Mouse (Mus musculus): Measurements from ENCODE around the gene Smg6. TPM values are rescaled to one million over a fixed set of nuclear protein-coding genes. Genes with fewer than 3 reads are reported as not detected.
A peak's percentile ranks its signal among the peaks of the same experiment; 100 is the strongest.

Gene Smg6
- polyA plus RNA-seq, 1 experiment from 2014 or later: 19.8 TPM

DNA sequence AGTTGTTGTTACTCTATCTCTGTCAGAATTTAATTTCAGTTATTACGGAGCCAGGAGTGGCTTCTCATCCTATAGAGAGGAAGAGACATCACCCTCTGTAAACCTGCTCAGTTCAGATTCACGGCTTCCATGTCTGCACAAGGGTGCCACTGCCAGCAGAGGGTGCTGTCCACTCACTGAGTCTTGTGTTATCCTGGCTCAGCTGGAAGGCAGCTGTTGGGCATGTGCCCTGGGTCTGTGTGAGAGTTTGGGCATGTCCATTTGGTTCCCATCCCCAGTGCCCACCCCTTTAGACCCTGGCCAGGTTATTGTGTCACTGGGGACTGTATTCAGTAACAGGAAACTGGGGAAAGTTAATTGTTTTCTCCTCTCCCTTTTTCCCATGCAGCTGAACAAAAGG, 55.8 kb downstream of the Smg6 start:
- no peaks in the 10 kb centered on the region for H3K27me3 ChIP-seq (ENCODE audit: control insufficient read depth, insufficient read depth, low read length)
- no peaks in the 10 kb centered on the region for H3K9me3 ChIP-seq (ENCODE audit: control insufficient read depth, low read length)
- H3K4me2 ChIP-seq (replicated peaks; ENCODE audit: low read depth, low read length): no peak overlapping the region
- no peak overlapping the region for H3K27ac ChIP-seq (ENCODE audit: low read depth, low read length)
- 0 out of 2 replicates have a peak, but pooled peaks cover 2% of the 10 kb centered on the region for H3K36me3 ChIP-seq (ENCODE audit: control insufficient read depth, insufficient read depth, low read length)
- H3K9ac ChIP-seq (ENCODE audit: low read depth, low read length): no peak overlapping the region
- WGBS: 51% methylated on average over 2 of the region's 2 CpGs
- no peaks in the 10 kb centered on the region for H3K4me1 ChIP-seq (ENCODE audit: control insufficient read depth, insufficient read depth, low read length)
- peak; percentile 83 for ATAC-seq (ENCODE audit: low FRiP score, low TSS enrichment)
- no peak overlapping the region for H3K4me3 ChIP-seq (ENCODE audit: low read length)

DNA sequence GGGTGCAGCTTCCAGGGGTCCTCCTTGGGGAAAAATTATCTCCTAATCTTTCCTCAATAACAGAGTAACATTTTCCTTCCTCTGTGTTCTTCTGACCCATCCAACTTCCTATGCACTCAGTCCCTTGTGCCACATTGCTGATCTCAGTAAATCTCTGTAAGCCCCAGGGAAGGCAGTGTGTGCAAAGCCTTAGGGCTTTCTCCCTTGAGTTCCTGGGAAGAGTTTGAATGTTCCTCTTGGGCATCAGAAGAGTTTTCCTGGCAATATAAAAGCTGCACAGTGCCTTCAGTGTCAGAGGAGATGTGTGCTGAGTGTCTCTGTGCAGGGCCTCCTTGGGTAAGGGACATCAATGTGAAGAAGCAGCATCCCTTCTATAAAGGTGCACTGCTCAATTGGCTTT, 56.6 kb downstream of the Smg6 start:
- Histone ChIP-seq H3K9me3 (ENCODE audit: control insufficient read depth, low read length) (no peaks in the 10 kb centered on the region), H3K36me3 (ENCODE audit: control insufficient read depth, insufficient read depth, low read length) (0 out of 2 replicates have a peak, but pooled peaks cover 2% of the 10 kb centered on the region), H3K4me2 (replicated peaks; ENCODE audit: low read depth, low read length) (no peak overlapping the region), H3K27ac (ENCODE audit: low read depth, low read length) (no peak overlapping the region), H3K4me3 (ENCODE audit: low read length) (no peak overlapping the region), H3K27me3 (ENCODE audit: control insufficient read depth, insufficient read depth, low read length) (no peaks in the 10 kb centered on the region), H3K9ac (ENCODE audit: low read depth, low read length) (no peak overlapping the region), H3K4me1 (ENCODE audit: control insufficient read depth, insufficient read depth, low read length) (no peaks in the 10 kb centered on the region)
- no peak for ATAC-seq (ENCODE audit: low FRiP score, low TSS enrichment)

DNA sequence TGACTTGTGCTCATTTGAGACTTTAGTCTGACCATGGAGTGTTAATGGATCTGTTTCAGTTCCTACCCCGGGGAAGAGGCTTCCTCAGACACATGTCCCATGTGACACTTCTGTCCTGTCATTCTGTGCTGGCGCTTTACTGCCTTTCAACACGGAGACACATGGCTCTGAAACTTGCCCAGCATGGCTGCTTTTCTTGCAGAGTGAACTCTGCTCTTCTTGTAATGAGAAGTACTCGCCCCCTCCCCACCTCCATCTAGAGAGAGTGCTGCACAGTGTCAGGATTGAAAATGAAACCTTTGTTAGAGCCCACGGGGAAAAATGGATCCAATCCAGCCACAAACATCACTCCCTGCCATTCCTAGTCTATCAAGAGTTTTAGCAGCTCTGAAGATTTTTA, 62.5 kb downstream of the Smg6 start:
- Histone ChIP-seq H3K9me3 (ENCODE audit: control insufficient read depth, low read length) (no peaks in the 10 kb centered on the region), H3K27ac (ENCODE audit: low read depth, low read length) (peak overlapping the region; percentile 44; the same call in 1 of the 2 replicates), H3K4me1 (ENCODE audit: control insufficient read depth, insufficient read depth, low read length) (peaks cover 14% of the 10 kb centered on the region), H3K4me3 (ENCODE audit: low read length) (no peak overlapping the region), H3K4me2 (replicated peaks; ENCODE audit: low read depth, low read length) (no peak overlapping the region), H3K36me3 (ENCODE audit: control insufficient read depth, insufficient read depth, low read length) (peaks cover 8% of the 10 kb centered on the region), H3K27me3 (ENCODE audit: control insufficient read depth, insufficient read depth, low read length) (no peaks in the 10 kb centered on the region), H3K9ac (ENCODE audit: low read depth, low read length) (no peak overlapping the region)
- no peak for ATAC-seq (ENCODE audit: low FRiP score, low TSS enrichment)
- 29% methylated on average over 5 of the region's 5 CpGs for WGBS

DNA sequence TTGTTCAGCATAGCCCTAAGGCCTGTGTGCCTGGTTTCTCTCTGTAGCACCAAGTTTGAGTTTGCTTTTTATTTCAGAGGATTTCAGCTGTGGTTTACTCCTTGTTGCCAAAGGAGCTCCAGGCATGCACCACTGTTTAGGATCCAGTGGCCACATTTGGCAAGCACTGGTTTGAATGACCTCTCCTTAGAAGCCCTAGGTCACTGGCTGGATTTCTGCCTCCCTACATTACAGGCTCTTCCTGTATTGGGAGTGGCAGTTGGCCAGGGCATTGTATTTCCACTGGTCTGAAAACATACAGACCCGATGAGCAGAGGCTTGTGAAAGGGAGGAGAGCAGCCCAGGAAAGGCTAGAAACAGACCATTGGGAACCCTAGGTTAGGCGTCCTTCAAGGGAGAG, 63.4 kb downstream of the Smg6 start:
- 47% methylated on average over 2 of the region's 2 CpGs for WGBS

DNA sequence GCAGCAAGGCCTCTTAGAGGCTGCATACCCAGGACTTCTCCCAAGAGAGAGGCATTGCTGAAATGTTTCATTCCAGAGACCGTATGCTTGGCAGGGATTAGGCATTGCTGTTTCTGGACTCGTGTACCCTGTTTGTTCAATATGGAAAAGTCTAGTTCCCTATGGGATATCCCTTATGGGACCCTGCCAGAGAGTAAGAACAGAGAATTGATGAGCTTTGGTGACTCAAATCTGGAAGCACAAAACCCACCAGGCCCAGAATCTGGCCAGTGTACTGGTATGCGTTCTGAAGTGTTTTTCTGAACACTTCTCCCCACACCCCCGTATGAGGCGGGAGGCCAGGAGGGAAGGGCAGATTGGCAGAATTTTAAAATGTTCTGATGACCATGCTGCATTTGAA, 64.9 kb downstream of the Smg6 start:
- Histone ChIP-seq H3K27me3 (ENCODE audit: control insufficient read depth, insufficient read depth, low read length) (no peaks in the 10 kb centered on the region), H3K4me3 (ENCODE audit: low read length) (no peak overlapping the region), H3K4me2 (replicated peaks; ENCODE audit: low read depth, low read length) (no peak overlapping the region), H3K36me3 (ENCODE audit: control insufficient read depth, insufficient read depth, low read length) (peaks cover 8% of the 10 kb centered on the region), H3K9ac (ENCODE audit: low read depth, low read length) (no peak overlapping the region), H3K4me1 (ENCODE audit: control insufficient read depth, insufficient read depth, low read length) (peaks cover 14% of the 10 kb centered on the region), H3K27ac (ENCODE audit: low read depth, low read length) (no peak overlapping the region), H3K9me3 (ENCODE audit: control insufficient read depth, low read length) (no peaks in the 10 kb centered on the region)
- 79% methylated on average over 5 of the region's 5 CpGs for WGBS
- ATAC-seq (ENCODE audit: low FRiP score, low TSS enrichment): no peak

More for the DNA sequence above, 63.4 kb downstream of the Smg6 start:
- Histone ChIP-seq H3K4me3 (ENCODE audit: low read length) (no peak overlapping the region), H3K27ac (ENCODE audit: low read depth, low read length) (no peak overlapping the region), H3K4me2 (replicated peaks; ENCODE audit: low read depth, low read length) (no peak overlapping the region), H3K9me3 (ENCODE audit: control insufficient read depth, low read length) (no peaks in the 10 kb centered on the region), H3K36me3 (ENCODE audit: control insufficient read depth, insufficient read depth, low read length) (peaks cover 8% of the 10 kb centered on the region), H3K4me1 (ENCODE audit: control insufficient read depth, insufficient read depth, low read length) (peaks cover 14% of the 10 kb centered on the region), H3K27me3 (ENCODE audit: control insufficient read depth, insufficient read depth, low read length) (no peaks in the 10 kb centered on the region), H3K9ac (ENCODE audit: low read depth, low read length) (no peak overlapping the region; the same call in 1 of the 2 replicates)
- no peak for ATAC-seq (ENCODE audit: low FRiP score, low TSS enrichment)

DNA sequence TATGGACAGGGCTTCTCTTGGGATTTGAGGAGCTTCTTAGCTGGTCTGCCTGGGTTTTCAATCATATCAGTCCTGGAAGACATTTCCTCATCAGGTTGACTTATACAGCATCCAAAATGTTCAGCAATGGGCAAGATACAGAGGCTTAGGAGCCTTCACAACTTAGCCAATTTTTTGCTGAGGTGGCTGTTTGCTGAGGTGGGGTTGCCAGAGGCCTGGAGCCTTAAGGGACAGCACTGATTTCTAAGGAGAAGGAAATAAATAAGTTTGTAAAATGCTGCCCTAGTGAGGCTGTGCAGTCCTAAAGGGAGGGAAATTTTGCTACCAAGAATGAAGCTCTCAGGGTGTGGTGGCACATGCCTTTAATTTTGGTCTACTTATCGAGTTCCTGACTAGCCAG, 65.7 kb downstream of the Smg6 start:
- no peak overlapping the region for H3K9ac ChIP-seq (ENCODE audit: low read depth, low read length)
- WGBS: 83% methylated on average over 1 of the region's 1 CpGs
- peaks cover 8% of the 10 kb centered on the region for H3K36me3 ChIP-seq (ENCODE audit: control insufficient read depth, insufficient read depth, low read length)
- H3K9me3 ChIP-seq (ENCODE audit: control insufficient read depth, low read length): no peaks in the 10 kb centered on the region
- no peak overlapping the region for H3K4me2 ChIP-seq (replicated peaks; ENCODE audit: low read depth, low read length)
- no peaks in the 10 kb centered on the region for H3K27me3 ChIP-seq (ENCODE audit: control insufficient read depth, insufficient read depth, low read length)
- H3K27ac ChIP-seq (ENCODE audit: low read depth, low read length): peak overlapping the region; percentile 89; the same call in 1 of the 2 replicates
- no peak overlapping the region for H3K4me3 ChIP-seq (ENCODE audit: low read length)
- H3K4me1 ChIP-seq (ENCODE audit: control insufficient read depth, insufficient read depth, low read length): peaks cover 14% of the 10 kb centered on the region
- no peak for ATAC-seq (ENCODE audit: low FRiP score, low TSS enrichment)

DNA sequence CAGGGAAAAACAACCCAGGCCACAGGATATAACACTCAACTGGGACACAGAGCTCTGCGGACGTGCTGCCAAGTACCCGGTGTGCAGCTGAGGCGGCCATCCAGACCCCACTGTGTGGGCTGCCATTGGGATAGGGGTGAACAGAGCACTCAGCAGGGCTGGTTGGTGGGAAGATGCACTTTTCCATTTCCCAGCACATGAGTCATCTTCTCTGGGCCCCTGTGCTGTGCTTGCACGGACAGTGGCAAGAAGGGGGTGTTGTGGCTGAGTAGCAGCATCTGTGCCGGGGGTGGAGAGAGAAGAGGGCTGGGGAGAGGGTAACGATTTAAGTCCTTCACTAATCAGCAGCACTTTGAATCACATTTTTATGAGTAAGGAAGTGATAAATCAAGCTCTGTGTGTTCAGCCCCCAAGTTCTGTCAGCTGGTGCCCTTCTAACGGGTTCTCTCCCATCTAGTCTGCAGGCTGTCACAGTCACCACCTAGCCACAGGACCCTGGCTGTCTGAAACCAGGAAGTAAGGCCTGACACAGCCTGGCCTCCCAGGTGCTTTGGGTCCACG, 66.9 kb downstream of the Smg6 start:
- H3K36me3 ChIP-seq (ENCODE audit: control insufficient read depth, insufficient read depth, low read length): peaks cover 8% of the 10 kb centered on the region
- WGBS: 36% methylated on average over 9 of the region's 9 CpGs
- no peaks in the 10 kb centered on the region for H3K9me3 ChIP-seq (ENCODE audit: control insufficient read depth, low read length)
- ATAC-seq (ENCODE audit: low FRiP score, low TSS enrichment): peak; percentile 88
- H3K27me3 ChIP-seq (ENCODE audit: control insufficient read depth, insufficient read depth, low read length): no peaks in the 10 kb centered on the region
- H3K4me3 ChIP-seq (ENCODE audit: low read length): no peak overlapping the region
- H3K4me1 ChIP-seq (ENCODE audit: control insufficient read depth, insufficient read depth, low read length): peaks cover 14% of the 10 kb centered on the region
- H3K9ac ChIP-seq (ENCODE audit: low read depth, low read length): no peak overlapping the region
- H3K27ac ChIP-seq (ENCODE audit: low read depth, low read length): peak overlapping the region; percentile 89
- H3K4me2 ChIP-seq (replicated peaks; ENCODE audit: low read depth, low read length): no peak overlapping the region

DNA sequence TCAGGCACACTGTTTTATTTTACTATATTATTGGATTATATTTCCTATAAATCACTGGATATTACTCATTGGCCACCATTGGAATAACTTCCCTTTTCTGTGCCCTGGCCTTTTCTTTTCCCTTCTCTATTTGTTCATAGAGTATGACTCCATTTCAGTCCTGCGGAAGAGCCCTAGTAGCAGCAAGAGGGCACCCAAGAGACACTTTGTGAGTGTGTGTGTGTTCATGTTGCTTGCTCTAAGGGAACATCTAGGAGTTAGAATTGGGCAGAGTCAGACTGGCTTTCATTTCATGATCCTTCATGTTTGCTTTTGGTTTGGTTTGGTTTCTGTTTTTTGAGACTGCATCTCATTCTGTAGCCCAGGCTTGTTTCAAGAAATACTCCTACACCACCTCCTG, 68.5 kb downstream of the Smg6 start:
- H3K4me1 ChIP-seq (ENCODE audit: control insufficient read depth, insufficient read depth, low read length): peaks cover 10% of the 10 kb centered on the region
- WGBS: 71% methylated on average over 1 of the region's 1 CpGs
- peaks cover 8% of the 10 kb centered on the region for H3K36me3 ChIP-seq (ENCODE audit: control insufficient read depth, insufficient read depth, low read length)
- H3K4me3 ChIP-seq (ENCODE audit: low read length): no peak overlapping the region
- H3K27me3 ChIP-seq (ENCODE audit: control insufficient read depth, insufficient read depth, low read length): no peaks in the 10 kb centered on the region
- no peak overlapping the region for H3K27ac ChIP-seq (ENCODE audit: low read depth, low read length)
- H3K4me2 ChIP-seq (replicated peaks; ENCODE audit: low read depth, low read length): no peak overlapping the region
- no peak overlapping the region for H3K9ac ChIP-seq (ENCODE audit: low read depth, low read length)
- no peak for ATAC-seq (ENCODE audit: low FRiP score, low TSS enrichment)
- H3K9me3 ChIP-seq (ENCODE audit: control insufficient read depth, low read length): no peaks in the 10 kb centered on the region

DNA sequence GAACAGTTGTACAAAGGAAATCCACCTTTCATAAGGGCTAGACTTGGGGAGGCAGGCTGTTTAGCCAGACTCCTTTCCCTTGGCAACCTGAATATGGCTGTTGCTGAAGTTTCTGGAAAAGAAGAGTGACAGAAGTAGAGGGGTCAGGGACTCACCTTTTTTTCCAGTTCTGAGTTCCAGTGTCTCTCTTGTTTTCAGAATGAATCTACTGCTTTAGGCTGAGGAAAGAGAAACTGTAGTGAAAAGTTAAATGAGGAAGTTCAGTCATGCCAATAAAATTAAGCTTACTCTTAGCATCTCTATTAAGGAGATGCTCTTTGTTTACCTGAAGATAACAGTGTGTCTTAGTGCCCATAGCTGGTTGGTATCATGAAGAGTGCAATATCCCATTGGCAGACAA, 69.2 kb downstream of the Smg6 start:
- no peak overlapping the region for H3K4me3 ChIP-seq (ENCODE audit: low read length)
- no peak overlapping the region for H3K4me2 ChIP-seq (replicated peaks; ENCODE audit: low read depth, low read length)
- H3K36me3 ChIP-seq (ENCODE audit: control insufficient read depth, insufficient read depth, low read length): peaks cover 8% of the 10 kb centered on the region
- H3K9ac ChIP-seq (ENCODE audit: low read depth, low read length): no peak overlapping the region
- no peaks in the 10 kb centered on the region for H3K9me3 ChIP-seq (ENCODE audit: control insufficient read depth, low read length)
- H3K27me3 ChIP-seq (ENCODE audit: control insufficient read depth, insufficient read depth, low read length): no peaks in the 10 kb centered on the region
- peaks cover 10% of the 10 kb centered on the region for H3K4me1 ChIP-seq (ENCODE audit: control insufficient read depth, insufficient read depth, low read length)
- no peak overlapping the region for H3K27ac ChIP-seq (ENCODE audit: low read depth, low read length)
- no peak for ATAC-seq (ENCODE audit: low FRiP score, low TSS enrichment)

Measured in kidney, embryonic 14.5 days (tissue).